Mouse (Mus musculus) Patski (cell line): Measurements from ENCODE around the gene Gm4969. TPM values are rescaled to one million over a fixed set of nuclear protein-coding genes. Genes with fewer than 3 reads are reported as not detected.
A peak's percentile ranks its signal among the peaks of the same experiment; 100 is the strongest.

Source experiments
- ATAC-seq: fragments of 100-300 bp; one replicate; pipeline ENCODE4 v1.8.0; 2021
- CTCF ChIA-PET: fragments of 350-600 bp; sonication (Branson Sonifier 250); formaldehyde crosslinking; loops from one replicate; lab custom pipeline; 2022; ENCODE audit warnings: inconsistent platforms; lab: Charles Lee
- POLR2A ChIA-PET: fragments of 350-600 bp; sonication (Branson Sonifier 250); formaldehyde crosslinking; loops from one replicate; lab custom pipeline; 2022; ENCODE audit warnings: antibody characterized with exemption, inconsistent platforms; lab: Charles Lee
- DNase-seq: peaks from one replicate; pipeline ENCODE4 v3.0.0-alpha.2; 2011; ENCODE audit warnings: low read depth, low spot score
- H3K27me3 ChIP-seq: fragments of 371-371 bp; one replicate; pipeline ENCODE4 v1.5.1; 2021
- CTCF ChIP-seq: fragments of 100-300 bp; IDR thresholded peaks from one replicate; pipeline ENCODE4 v1.5.1; 2021
- in situ Hi-C: fragments of 300-500 bp; cut with MboI; formaldehyde crosslinking; loops from 3 replicates; pipeline ENCODE4 v1.11.1; 2018; ENCODE audit warnings: low pct_unique_long_range_greater_than_20kb, mixed read lengths
- polyA plus RNA-seq: library from polyadenylated mRNA; unstranded; gene quantifications from one replicate; pipeline ENCODE4 v1.2.3, GENCODE M21; 2021

Gene Gm4969
- polyA plus RNA-seq, 1 experiment from 2014 or later: 0.03 TPM

GRCm38 (mm10) chr7:19095751-19096110 lies 22.4 kb downstream of the Gm4969 start:
- POLR2A ChIA-PET: interaction anchor here (1.1 to 5.8 kb wide), 6 partner anchors 11 to 93 kb away, joined by 3 to 48 read pairs (median 6); partner anchors contain the start of genes Dmpk, Dmwd and Fbxo46
- CTCF ChIA-PET: interaction anchor here (4.2 to 17.1 kb wide), 3 partner anchors 11 to 21 kb away, joined by 18 to 238 read pairs (median 18); partner anchors contain the start of gene Dmwd
- peak; percentile 40 for ATAC-seq
- H3K27me3 ChIP-seq: no peaks in the 10 kb centered on the region
- TF ChIP-seq CTCF: no peak
- in situ Hi-C loops: no loop called here
- DNase-seq: no peak

GRCm38 (mm10) chr7:19094826-19095750 lies 23.1 kb downstream of the Gm4969 start:
- ATAC-seq (peak; percentile 5), DNase-seq (no peak)
- in situ Hi-C loops: no loop called here
- POLR2A ChIA-PET: interaction anchor here (1.2 to 5.8 kb wide), 5 partner anchors 12 to 92 kb away, joined by 3 to 48 read pairs (median 6); partner anchors contain the start of genes Dmpk, Dmwd and Fbxo46
- CTCF ChIA-PET: interaction anchor here (4.2 to 17.1 kb wide), 3 partner anchors 12 to 20 kb away, joined by 18 to 238 read pairs (median 18); partner anchors contain the start of gene Dmwd
- no peak for TF ChIP-seq CTCF
- H3K27me3 ChIP-seq: no peaks in the 10 kb centered on the region

- POLR2A ChIA-PET: interaction anchor here (0.5 to 5.8 kb wide), 4 partner anchors 12 to 92 kb away, joined by 5 to 48 read pairs (median 21); partner anchors contain the start of genes Dmpk and Dmwd
- in situ Hi-C loops: no loop called here
- no peaks in the 10 kb centered on the region for H3K27me3 ChIP-seq
Measured at GRCm38 (mm10) chr7:19094471-19094825, 23.7 kb downstream of the Gm4969 start, which contains the start of gene Six5. Gene Six5, plus strand, starts transcription at chr7:19094594.

GRCm38 (mm10) chr7:19093537-19094385 lies 24.4 kb downstream of the Gm4969 start:
- peak; percentile 92 for DNase-seq
- in situ Hi-C loops: no loop called here
- ATAC-seq: peak; percentile 64
- H3K27me3 ChIP-seq: no peaks in the 10 kb centered on the region
- CTCF ChIA-PET: interaction anchor here (0.9 to 17.1 kb wide), 4 partner anchors 11 to 68 kb away, joined by 4 to 238 read pairs (median 15); partner anchors contain the start of genes Dmpk, Dmwd, Qpctl and Snrpd2
- TF ChIP-seq CTCF: no peak
- POLR2A ChIA-PET: interaction anchor here (0.5 to 5.8 kb wide), 5 partner anchors 11 to 44 kb away, joined by 4 to 48 read pairs (median 6); partner anchors contain the start of genes Dmpk and Dmwd

More at GRCm38 (mm10) chr7:19094471-19094825, 23.7 kb downstream of the Gm4969 start, which contains the start of gene Six5:
- CTCF ChIA-PET: interaction anchor here (17.1 kb wide), 1 partner anchor 20 kb away, joined by 238 read pairs; the partner anchor contains the start of gene Dmwd
- ATAC-seq (no peak), DNase-seq (no peak)
- no peak for TF ChIP-seq CTCF

GRCm38 (mm10) chr7:19093174-19093521 lies 25.0 kb downstream of the Gm4969 start:
- no peaks in the 10 kb centered on the region for H3K27me3 ChIP-seq
- TF ChIP-seq CTCF: no peak
- ChIA-PET POLR2A (interaction anchor here (1.4 to 5.8 kb wide), 4 partner anchors 10 to 27 kb away, joined by 4 to 48 read pairs (median 20); partner anchors contain the start of genes Dmpk and Dmwd), CTCF (interaction anchor here (0.9 to 17.1 kb wide), 4 partner anchors 10 to 67 kb away, joined by 4 to 238 read pairs (median 15); partner anchors contain the start of genes Dmpk, Dmwd, Qpctl and Snrpd2)
- in situ Hi-C loops: no loop called here
- DNase-seq (no peak), ATAC-seq (no peak)

- ATAC-seq (no peak), DNase-seq (no peak)
- TF ChIP-seq CTCF: no peak
- ChIA-PET CTCF (interaction anchor here (0.9 to 17.1 kb wide), 3 partner anchors 9 to 67 kb away, joined by 4 to 238 read pairs (median 25); partner anchors contain the start of genes Dmpk and Dmwd), POLR2A (interaction anchor here (1.3 to 5.8 kb wide), 5 partner anchors 10 to 28 kb away, joined by 4 to 48 read pairs (median 5); partner anchors contain the start of genes Dmpk and Dmwd)
- no peaks in the 10 kb centered on the region for H3K27me3 ChIP-seq
- in situ Hi-C loops: no loop called here
Measured at GRCm38 (mm10) chr7:19092381-19093173, 25.6 kb downstream of the Gm4969 start.

GRCm38 (mm10) chr7:19091913-19092312 lies 26.3 kb downstream of the Gm4969 start:
- H3K27me3 ChIP-seq: no peaks in the 10 kb centered on the region
- ATAC-seq (no peak), DNase-seq (no peak)
- POLR2A ChIA-PET: interaction anchor here (0.9 to 5.8 kb wide), 4 partner anchors 9 to 28 kb away, joined by 4 to 48 read pairs (median 20); partner anchors contain the start of genes Dmpk and Dmwd
- TF ChIP-seq CTCF: no peak
- in situ Hi-C loops: no loop called here
- CTCF ChIA-PET: interaction anchor here (2.5 to 17.1 kb wide), 2 partner anchors 9 to 17 kb away, joined by 25 to 238 read pairs; partner anchors contain the start of genes Dmpk and Dmwd

- no peaks in the 10 kb centered on the region for H3K27me3 ChIP-seq
- TF ChIP-seq CTCF: no peak
- in situ Hi-C loops: no loop called here
- DNase-seq (no peak), ATAC-seq (no peak)
- POLR2A ChIA-PET: interaction anchor here (1.3 kb wide), 1 partner anchor 13 kb away, joined by 15 read pairs; the partner anchor contains the start of gene Dmwd
- CTCF ChIA-PET: interaction anchor here (1.2 to 17.1 kb wide), 4 partner anchors 14 to 52 kb away, joined by 4 to 238 read pairs (median 5); partner anchors contain the start of gene Dmwd
Measured at GRCm38 (mm10) chr7:19088813-19089212, 29.4 kb downstream of the Gm4969 start.
